Mouse (Mus musculus) embryonic facial prominence, embryonic 15.5 days (tissue): Measurements from ENCODE around the gene Sel1l. TPM values are rescaled to one million over a fixed set of nuclear protein-coding genes. Genes with fewer than 3 reads are reported as not detected.
"Not testable (repeated sequence)": the region's sequence is repeated elsewhere in the genome, so short reads cannot be mapped to it uniquely, and the experiment has no call there.

Experiments
- ATAC-seq: fragments of 200-750 bp; cut with Nextera tagmentation; 2 replicates; pipeline ENCODE4 v1.8.0; 2017; ENCODE audit warnings: low read depth, moderate TSS enrichment; ENCODE audit not compliant: insufficient number of reproducible peaks, low FRiP score, low TSS enrichment
- H3K27ac ChIP-seq: fragments of 300-500 bp; sonication (generic); replicated peaks from 2 replicates; pipeline ENCODE4 v1.5.1; 2015; ENCODE audit warnings: mild to moderate bottlenecking, inconsistent platforms
- H3K27me3 ChIP-seq: fragments of 300-500 bp; sonication (generic); 2 replicates; pipeline ENCODE4 v1.6.1; 2015; ENCODE audit warnings: inconsistent platforms
- H3K36me3 ChIP-seq: fragments of 300-500 bp; sonication (generic); 2 replicates; pipeline ENCODE4 v1.6.1; 2015; ENCODE audit warnings: mild to moderate bottlenecking, inconsistent platforms
- H3K4me1 ChIP-seq: fragments of 300-500 bp; sonication (generic); 2 replicates; pipeline ENCODE4 v1.6.1; 2015; ENCODE audit warnings: inconsistent platforms
- H3K4me2 ChIP-seq: fragments of 300-500 bp; sonication (generic); replicated peaks from 2 replicates; pipeline ENCODE4 v1.6.1; 2015; ENCODE audit warnings: mild to moderate bottlenecking, inconsistent platforms
- H3K4me3 ChIP-seq: fragments of 300-500 bp; sonication (generic); replicated peaks from 2 replicates; pipeline ENCODE4 v1.5.1; 2015; ENCODE audit warnings: mild to moderate bottlenecking, inconsistent platforms
- H3K9ac ChIP-seq: fragments of 300-500 bp; sonication (generic); 2 replicates; pipeline ENCODE4 v1.6.1; 2015; ENCODE audit warnings: inconsistent platforms
- H3K9me3 ChIP-seq: fragments of 300-500 bp; sonication (generic); replicated peaks from 2 replicates; pipeline ENCODE4 v1.6.1; 2016; ENCODE audit warnings: inconsistent platforms
- WGBS: fragments of 180-500 bp; shearing (Covaris S2); methylation state at CpG from one replicate; pipeline ENCODE4 v1.1.7; 2015; 5-methylcytosine and 5-hydroxymethylcytosine counted together
- polyA plus RNA-seq: library from polyadenylated mRNA; unstranded; fragments of >200 nt; fragmentation: Nextera tagmentation; extraction: Ambion mirVana; gene quantifications from 2 replicates; pipeline ENCODE4 v1.2.1, GENCODE M21; 2015

The Sel1l gene
- polyA plus RNA-seq, 1 experiment from 2014 or later = 90.9 TPM

DNA sequence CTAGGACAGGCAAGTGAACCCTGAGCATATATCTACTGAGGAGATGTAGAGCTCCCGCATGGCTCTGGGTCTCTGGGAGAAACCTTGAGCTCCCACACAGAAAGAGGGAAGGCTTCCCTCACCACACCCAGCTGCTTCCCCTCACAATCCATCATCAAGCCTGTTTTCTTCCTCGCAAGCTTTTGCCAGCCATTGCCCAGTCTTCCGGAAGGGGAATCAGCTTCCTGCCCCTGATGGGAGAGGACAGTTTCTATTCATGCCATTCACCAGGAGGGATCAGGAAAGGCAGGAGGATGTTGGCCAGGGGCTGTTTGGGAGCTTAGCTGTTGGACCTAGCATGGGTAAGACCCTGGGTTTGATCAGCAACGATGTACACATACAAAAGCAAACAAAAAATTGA lies 52.2 kb downstream of the Sel1l start:
- H3K27ac ChIP-seq = no peak overlapping the region
- 84% methylated on average over 4 of the region's 4 CpGs for WGBS
- no peak overlapping the region for H3K4me2 ChIP-seq
- ATAC-seq = no peak
- no peaks in the 10 kb centered on the region for H3K9me3 ChIP-seq
- no peak overlapping the region for H3K9ac ChIP-seq
- no peak overlapping the region for H3K4me3 ChIP-seq
- no peaks in the 10 kb centered on the region; the same call in 1 of the 2 replicates for H3K27me3 ChIP-seq
- no peaks in the 10 kb centered on the region for H3K4me1 ChIP-seq
- H3K36me3 ChIP-seq = no peaks in the 10 kb centered on the region

- Histone ChIP-seq H3K4me3 (no peak overlapping the region), H3K27me3 (no peaks in the 10 kb centered on the region), H3K9ac (no peak overlapping the region), H3K4me1 (no peaks in the 10 kb centered on the region), H3K9me3 (no peaks in the 10 kb centered on the region), H3K4me2 (no peak overlapping the region), H3K27ac (no peak overlapping the region), H3K36me3 (no peaks in the 10 kb centered on the region)
- ATAC-seq = 0 out of 2 replicates have a peak, but pooled peaks have one; percentile 39
- WGBS = 76% methylated on average over 8 of the region's 8 CpGs
These were observed 55.7 kb downstream of the Sel1l start for GRCm38 (mm10) chr12:91793266-91793665.

DNA sequence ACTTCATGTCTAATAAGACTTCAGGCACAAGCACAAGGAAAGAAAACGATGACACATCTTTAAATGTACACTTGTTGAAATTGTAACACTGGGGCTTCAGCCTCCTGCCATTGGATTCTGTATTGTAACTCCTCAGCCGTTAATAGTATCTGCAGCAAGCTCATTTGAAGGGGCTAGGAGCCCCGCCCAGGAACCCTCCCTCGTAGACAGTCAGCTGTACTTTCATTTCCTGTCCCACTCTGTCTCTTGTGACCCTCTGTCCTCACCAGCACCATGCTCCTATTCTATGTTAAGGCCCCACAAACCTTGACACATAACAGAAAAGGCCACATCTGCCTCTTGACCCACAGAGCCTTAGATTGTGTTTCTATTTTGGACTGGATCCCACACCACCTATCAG lies 57.1 kb downstream of the Sel1l start:
- no peak for ATAC-seq
- H3K9ac ChIP-seq = no peak overlapping the region
- WGBS = 71% methylated on average over 4 of the region's 4 CpGs

DNA sequence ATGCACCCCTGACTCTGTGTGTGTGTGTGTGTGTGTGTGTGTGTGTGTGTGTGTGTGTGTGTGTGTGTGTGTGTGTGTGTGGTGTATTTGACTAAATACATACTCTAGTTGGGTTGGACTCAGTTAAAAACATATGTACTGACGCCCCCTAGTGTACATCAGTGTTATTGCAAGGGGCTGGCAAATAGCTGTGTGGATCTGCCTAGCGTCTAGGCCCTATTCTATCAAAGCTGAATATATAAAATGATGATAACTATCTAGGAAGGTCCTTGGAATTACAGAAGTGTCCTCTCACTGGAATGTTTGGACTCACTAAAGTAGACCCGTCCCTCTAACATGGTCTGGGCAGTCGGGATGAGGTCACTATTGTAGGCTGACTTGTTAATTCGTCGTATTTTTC lies 59.2 kb downstream of the Sel1l start:
- no peak overlapping the region for H3K4me3 ChIP-seq
- peaks cover 13% of the 10 kb centered on the region for H3K4me1 ChIP-seq
- no peak overlapping the region for H3K4me2 ChIP-seq
- H3K9me3 ChIP-seq = no peaks in the 10 kb centered on the region
- no peak for ATAC-seq
- no peaks in the 10 kb centered on the region for H3K36me3 ChIP-seq
- H3K27me3 ChIP-seq = no peaks in the 10 kb centered on the region
- WGBS = 56% methylated on average over 6 of the region's 6 CpGs
- H3K27ac ChIP-seq = no peak overlapping the region
- H3K9ac ChIP-seq = no peak overlapping the region

More for the DNA sequence above, 57.1 kb downstream of the Sel1l start:
- H3K36me3 ChIP-seq = no peaks in the 10 kb centered on the region
- H3K9me3 ChIP-seq = no peaks in the 10 kb centered on the region
- peaks cover 2% of the 10 kb centered on the region; the same call in 1 of the 2 replicates for H3K4me1 ChIP-seq
- no peak overlapping the region for H3K27ac ChIP-seq
- no peaks in the 10 kb centered on the region for H3K27me3 ChIP-seq
- no peak overlapping the region for H3K4me3 ChIP-seq
- no peak overlapping the region for H3K4me2 ChIP-seq

DNA sequence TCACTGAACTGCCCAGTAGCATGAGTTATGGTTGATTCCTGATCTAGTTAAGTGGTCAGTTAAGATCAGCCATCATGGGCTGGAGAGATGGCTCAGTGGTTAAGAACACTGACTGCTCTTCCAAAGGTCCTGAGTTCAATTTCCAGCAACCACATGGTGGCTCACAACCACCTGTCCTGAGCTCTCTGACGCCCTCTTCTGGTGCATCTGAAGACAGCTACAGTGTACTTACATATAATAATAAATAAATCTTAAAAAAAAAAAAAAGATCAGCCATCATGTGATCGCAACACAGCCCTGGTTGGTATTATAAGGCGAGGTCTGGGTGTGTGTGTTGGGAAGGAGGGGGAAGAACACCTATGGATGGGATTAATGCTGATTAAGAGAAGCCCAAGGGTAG lies 60.5 kb downstream of the Sel1l start:
- 73% methylated on average over 3 of the region's 3 CpGs for WGBS
- ATAC-seq, H3K36me3 ChIP-seq, H3K9ac ChIP-seq, H3K9me3 ChIP-seq, H3K27me3 ChIP-seq, H3K27ac ChIP-seq, H3K4me2 ChIP-seq, H3K4me3 ChIP-seq: not testable (repeated sequence)
- H3K4me1 ChIP-seq = peaks cover 13% of the 10 kb centered on the region

DNA sequence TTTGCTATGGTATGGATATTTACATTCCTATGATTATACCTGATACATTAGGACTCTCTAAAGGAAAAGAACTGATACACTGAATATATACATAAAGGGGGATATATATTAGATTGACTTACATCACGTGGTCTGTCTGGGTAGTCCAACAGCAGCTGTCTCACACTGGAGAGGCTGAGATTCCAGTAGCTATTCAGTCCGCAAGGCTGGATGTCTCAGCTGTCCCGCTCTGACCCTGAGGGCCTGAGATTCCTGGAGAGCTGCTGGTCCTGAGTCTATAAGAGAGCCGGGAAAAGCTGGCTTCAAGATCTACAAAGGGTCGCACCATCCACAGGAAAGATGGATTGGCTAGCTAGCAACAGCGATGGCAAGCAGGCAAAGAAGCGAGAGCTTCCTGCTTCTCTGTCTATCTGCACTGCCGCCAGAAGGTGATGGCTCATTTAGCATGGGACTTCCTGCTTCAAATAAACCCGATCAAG lies 61.0 kb downstream of the Sel1l start, which contains the start of gene Ston2:
Gene Ston2 (minus strand): TSS at position 429 of the 479 bp plus-strand sequence.
- ATAC-seq = no peak
- H3K27ac ChIP-seq = no peak within 1 kb of the TSS
- 73% methylated on average over 9 of the region's 9 CpGs for WGBS
- no peak within 1 kb of the TSS for H3K4me2 ChIP-seq
- H3K27me3 ChIP-seq = no peaks in the 10 kb centered on the region
- no peaks in the 10 kb centered on the region for H3K36me3 ChIP-seq
- no peaks in the 10 kb centered on the region for H3K9me3 ChIP-seq
- peaks cover 13% of the 10 kb centered on the region for H3K4me1 ChIP-seq
- no peak within 1 kb of the TSS for H3K4me3 ChIP-seq
- no peak within 1 kb of the TSS for H3K9ac ChIP-seq

- Histone ChIP-seq H3K36me3 (no peaks in the 10 kb centered on the region), H3K27me3 (no peaks in the 10 kb centered on the region), H3K4me3 (no peak overlapping the region), H3K4me2 (peak overlapping the region; percentile 8; the same call in 1 of the 2 replicates), H3K4me1 (peaks cover 13% of the 10 kb centered on the region), H3K9ac (no peak overlapping the region), H3K9me3 (no peaks in the 10 kb centered on the region), H3K27ac (peak overlapping the region; percentile 58; the same call in 1 of the 2 replicates)
- ATAC-seq = peak; percentile 87
- WGBS = 27% methylated on average over 10 of the region's 10 CpGs
These were observed 62.6 kb downstream of the Sel1l start for GRCm38 (mm10) chr12:91786355-91786754.

- no peak overlapping the region for H3K27ac ChIP-seq
- no peaks in the 10 kb centered on the region for H3K9me3 ChIP-seq
- no peaks in the 10 kb centered on the region for H3K27me3 ChIP-seq
- peaks cover 16% of the 10 kb centered on the region for H3K4me1 ChIP-seq
- 86% methylated on average over 5 of the region's 5 CpGs for WGBS
- no peak overlapping the region for H3K4me2 ChIP-seq
- no peaks in the 10 kb centered on the region for H3K36me3 ChIP-seq
- H3K9ac ChIP-seq = no peak overlapping the region
- no peak for ATAC-seq
- no peak overlapping the region for H3K4me3 ChIP-seq
These were observed 67.5 kb downstream of the Sel1l start for GRCm38 (mm10) chr12:91781432-91781831.

DNA sequence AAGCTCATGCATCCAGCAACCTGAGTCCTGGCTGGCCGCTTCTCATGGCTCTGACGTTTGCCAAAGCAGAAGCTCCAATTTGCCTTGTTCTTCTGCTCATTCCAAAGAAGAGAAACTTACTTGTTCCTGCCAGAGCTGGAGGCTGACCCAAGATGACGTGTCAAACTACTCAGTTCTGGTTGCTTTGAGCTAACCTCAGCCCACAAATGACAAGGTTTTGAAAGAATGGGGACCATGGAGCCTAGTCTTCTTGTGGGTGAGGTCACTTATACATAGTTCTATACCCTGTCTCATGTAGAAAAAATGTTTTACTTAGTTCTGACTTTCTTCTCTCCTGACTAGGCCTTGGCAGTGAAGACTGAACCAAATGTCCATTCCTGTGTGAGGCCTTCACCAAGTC lies 68.4 kb downstream of the Sel1l start:
- H3K27ac ChIP-seq = no peak overlapping the region
- H3K4me2 ChIP-seq = no peak overlapping the region
- no peaks in the 10 kb centered on the region for H3K9me3 ChIP-seq
- ATAC-seq = no peak
- no peaks in the 10 kb centered on the region for H3K27me3 ChIP-seq
- no peak overlapping the region for H3K9ac ChIP-seq
- no peak overlapping the region for H3K4me3 ChIP-seq
- peaks cover 8% of the 10 kb centered on the region; the same call in 1 of the 2 replicates for H3K4me1 ChIP-seq
- no peaks in the 10 kb centered on the region for H3K36me3 ChIP-seq
- WGBS = 78% methylated on average over 3 of the region's 3 CpGs

DNA sequence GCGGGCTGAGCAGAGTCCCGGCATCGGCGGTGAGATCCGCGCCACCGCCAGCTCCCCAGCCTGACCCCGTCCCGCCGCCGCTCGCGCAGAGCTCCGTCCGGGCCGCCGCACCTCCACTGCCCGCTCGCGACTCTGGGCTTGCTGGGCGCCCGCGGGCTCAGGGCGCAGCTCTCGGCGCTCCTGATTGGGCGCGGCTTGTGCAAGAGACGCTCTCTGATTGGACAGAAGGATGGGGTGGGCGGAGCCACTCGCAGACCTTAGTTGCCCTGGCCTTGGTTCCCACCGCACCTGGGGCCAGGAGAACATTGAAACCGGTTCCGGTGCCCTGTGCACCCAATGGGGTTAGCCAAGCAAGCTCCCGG lies 70.0 kb downstream of the Sel1l start:
- H3K27ac ChIP-seq = no peak overlapping the region
- H3K9me3 ChIP-seq = no peaks in the 10 kb centered on the region
- H3K27me3 ChIP-seq = no peaks in the 10 kb centered on the region
- WGBS = under 1% methylated on average over 33 of the region's 35 CpGs
- H3K4me1 ChIP-seq = peaks cover 8% of the 10 kb centered on the region; the same call in 1 of the 2 replicates
- H3K4me2 ChIP-seq = peak overlapping the region; percentile 87
- H3K4me3 ChIP-seq = peak overlapping the region; percentile 60
- ATAC-seq = peak; percentile 89
- peak overlapping the region; percentile 23 for H3K9ac ChIP-seq
- no peaks in the 10 kb centered on the region for H3K36me3 ChIP-seq

DNA sequence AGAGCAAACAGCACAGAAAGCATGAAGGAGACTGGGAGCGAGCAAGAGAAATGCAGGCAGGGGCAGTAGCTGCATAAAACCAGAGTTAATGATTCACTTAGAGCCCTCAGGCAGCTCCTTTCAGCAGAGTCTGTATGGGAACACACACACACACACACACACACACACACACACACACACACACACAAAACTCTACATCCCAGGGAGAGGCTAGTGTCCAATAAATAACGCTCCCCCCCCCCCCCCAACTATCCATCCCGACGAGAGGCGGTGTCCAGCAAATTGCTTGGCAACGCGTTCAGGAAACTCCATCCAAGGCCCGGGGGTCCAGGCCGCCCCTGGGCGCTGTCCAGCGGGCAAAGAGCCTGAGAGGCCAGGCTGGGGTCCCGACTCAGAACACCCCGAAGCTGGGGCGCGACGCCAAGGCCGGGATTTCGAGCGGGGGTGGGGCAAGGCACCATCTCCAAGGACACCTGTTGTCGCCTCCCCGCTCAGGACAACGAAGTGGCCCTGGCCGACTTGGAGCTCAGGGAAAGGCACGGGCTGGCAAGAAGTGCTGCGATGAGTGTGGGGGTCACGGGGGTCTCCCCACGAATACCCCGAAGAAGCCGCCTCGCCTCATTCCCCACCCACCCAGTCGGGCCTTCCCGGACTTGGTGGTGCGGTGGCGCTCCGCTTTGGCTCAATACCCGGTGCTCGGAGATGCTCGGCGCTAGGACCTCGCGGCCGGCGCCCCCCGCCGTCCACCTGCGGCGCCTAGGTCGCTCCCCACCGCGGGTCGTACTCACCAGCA lies 70.5 kb downstream of the Sel1l start:
- Histone ChIP-seq H3K9me3 (no peaks in the 10 kb centered on the region), H3K4me1 (peaks cover 8% of the 10 kb centered on the region; the same call in 1 of the 2 replicates), H3K36me3 (no peaks in the 10 kb centered on the region), H3K9ac (peak overlapping the region; percentile 23), H3K27me3 (no peaks in the 10 kb centered on the region), H3K4me2 (peak overlapping the region; percentile 87), H3K4me3 (peak overlapping the region; percentile 60), H3K27ac (no peak overlapping the region)
- peak; percentile 59 for ATAC-seq
- WGBS = under 1% methylated on average over 48 of the region's 51 CpGs
